Mouse (Mus musculus) telencephalon, adult 2 months (tissue): ENCODE results near the gene Slc25a22.

Experiments used
- DNase-seq: peaks from one replicate; pipeline ENCODE4 v3.0.0-alpha.2; 2011; ENCODE audit warnings: low read depth, low spot score

The Slc25a22 gene

DNA sequence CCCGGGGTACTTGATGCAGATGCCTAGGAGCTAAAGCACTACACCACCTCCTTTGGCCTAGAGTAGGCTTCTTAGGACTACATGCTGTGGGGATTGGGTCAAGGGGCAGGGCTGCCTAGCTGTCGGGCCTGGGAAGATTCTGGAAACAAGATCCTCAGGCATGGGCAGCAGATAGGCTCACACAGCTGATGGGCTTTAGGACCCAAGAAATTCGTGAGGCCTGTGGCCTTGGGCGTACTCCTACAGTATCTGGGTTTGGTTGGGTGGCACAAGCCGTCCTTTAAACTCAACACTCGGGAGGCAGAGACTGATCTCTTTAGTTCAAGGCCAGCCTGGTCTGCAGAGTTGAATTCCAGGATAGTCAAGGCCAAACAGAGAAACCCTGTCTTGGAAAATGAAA, 34.5 kb upstream of the Slc25a22 start:
- DNase-seq, result no peak

DNA sequence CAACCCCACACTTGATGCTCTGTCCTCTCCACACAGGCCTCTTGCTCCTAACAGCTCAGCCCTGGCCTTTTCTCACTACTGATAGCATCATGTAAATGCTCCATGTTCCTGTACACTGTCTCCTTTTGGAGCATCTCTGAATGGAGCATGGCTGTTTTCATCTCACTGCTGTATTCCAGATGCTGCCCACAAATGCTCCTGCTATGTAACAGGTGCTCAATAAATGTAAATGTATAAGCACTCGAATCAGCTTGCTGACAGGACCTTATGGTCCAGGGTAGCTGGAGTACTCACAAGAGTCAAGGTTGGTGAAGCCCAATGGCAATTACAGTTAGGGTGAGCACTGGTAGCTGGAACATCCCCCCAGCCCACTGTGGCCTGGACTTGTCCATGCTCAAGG, 33.5 kb upstream of the Slc25a22 start:
- DNase-seq, result no peak

DNA sequence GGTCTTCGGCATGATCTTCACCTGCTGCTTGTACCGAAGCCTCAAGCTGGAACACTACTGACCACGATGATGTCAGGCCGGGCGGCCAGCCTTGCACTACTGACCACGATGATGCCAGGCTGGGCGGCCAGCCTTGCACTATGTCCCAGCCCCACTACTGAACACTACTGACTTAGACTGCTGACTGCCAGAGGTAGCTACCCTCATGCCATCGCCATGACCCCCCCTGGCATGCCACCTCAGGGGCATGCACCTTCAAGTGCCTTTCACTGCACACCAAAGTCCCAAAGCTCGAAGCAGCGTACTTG, 32.9 kb upstream of the Slc25a22 start:
- DNase-seq, result no peak

DNA sequence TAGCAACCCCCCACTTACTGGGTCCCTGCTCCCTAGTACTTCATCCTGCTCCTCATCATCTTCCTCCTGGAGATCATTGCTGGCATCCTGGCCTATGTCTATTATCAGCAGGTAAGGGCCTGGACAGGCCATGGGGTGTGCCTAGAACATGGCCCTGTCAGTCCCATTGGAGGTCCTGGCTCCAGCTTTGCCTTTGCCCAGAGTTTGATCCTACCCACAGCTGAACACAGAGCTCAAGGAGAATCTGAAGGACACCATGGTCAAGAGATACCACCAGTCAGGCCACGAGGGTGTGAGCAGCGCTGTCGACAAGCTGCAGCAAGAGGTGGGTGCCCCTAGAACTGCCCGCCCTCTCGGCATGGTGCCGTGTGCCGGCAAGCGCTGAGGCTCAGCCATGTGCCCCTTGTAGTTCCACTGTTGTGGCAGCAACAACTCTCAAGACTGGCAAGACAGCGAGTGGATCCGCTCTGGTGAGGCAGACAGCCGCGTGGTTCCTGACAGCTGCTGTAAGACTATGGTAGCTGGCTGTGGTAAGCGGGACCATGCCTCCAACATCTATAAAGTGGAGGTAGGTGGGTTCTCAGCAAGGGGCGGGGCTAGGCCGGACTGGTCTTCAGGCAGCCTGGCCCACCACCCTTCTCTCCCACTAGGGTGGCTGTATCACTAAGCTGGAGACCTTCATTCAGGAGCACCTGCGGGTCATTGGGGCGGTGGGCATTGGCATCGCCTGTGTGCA, 32.4 kb upstream of the Slc25a22 start:
- no peak for DNase-seq

DNA sequence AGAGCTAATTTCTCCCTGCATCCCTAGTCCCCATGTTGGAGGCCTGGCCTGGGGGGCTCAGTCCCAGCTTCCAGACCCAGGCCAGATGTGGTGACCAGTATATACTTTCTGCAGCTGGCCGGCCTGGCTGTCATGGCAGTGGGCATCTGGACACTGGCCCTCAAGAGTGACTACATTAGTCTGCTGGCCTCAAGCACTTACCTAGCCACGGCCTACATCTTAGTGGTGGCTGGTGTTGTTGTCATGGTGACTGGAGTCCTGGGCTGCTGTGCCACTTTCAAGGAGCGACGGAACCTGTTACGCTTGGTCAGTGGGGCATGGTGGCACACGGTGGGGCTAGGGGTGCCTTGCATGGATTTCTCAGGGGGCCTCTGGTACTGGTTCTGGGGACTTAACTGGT, 31.7 kb upstream of the Slc25a22 start:
- DNase-seq, result no peak

DNA sequence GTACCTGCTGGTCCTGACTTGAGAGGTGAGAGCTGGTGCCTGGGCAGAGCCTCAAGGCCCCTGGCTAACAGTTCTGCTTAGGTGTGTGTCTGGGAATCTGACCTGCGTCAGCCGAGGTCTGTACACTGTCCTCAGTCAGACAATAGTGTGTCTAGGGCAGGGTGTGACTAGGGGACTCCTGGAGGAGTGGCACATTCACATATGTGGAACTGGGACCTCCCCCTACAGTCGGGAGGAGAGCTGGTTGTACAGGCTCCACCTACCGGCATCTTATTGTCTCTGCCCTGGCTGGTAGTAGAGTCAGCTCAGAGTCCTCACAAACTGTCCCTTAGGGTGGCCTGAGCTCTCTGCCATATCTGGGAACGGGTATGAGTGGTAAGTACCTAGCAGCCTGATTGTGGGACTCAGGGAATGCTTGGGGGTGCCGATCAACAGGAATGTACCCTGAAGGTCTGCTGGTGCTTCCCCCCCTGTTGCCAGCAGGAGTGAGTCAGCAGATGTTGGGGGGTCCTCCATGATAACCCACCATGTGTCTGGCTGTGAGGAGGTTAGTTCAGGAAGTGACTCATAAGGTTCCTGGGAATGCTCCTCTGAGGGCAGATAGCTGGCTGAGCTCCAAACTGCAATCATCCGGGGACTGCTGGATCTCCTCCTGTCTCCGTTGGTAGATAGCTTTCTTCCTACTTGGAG, 31.0 kb upstream of the Slc25a22 start:
- DNase-seq, result no peak

DNA sequence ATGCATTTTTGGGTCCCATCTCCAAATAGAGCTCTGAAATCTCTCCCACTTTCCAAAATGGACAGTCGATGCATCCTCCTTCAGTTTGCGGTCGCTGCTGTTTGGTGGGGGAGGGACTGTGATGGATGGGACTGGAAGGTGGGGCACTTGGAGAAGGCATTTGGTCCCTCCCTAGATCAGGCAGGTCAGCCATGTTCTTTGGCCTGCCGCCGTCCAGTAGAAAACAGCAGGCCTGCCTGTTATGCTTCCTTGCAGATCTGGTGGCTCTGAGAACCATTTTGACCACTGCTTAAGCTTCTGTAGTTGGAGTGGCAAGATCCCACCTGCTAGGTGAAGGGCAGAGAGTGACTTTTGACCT, 30.5 kb upstream of the Slc25a22 start:
- no peak for DNase-seq

DNA sequence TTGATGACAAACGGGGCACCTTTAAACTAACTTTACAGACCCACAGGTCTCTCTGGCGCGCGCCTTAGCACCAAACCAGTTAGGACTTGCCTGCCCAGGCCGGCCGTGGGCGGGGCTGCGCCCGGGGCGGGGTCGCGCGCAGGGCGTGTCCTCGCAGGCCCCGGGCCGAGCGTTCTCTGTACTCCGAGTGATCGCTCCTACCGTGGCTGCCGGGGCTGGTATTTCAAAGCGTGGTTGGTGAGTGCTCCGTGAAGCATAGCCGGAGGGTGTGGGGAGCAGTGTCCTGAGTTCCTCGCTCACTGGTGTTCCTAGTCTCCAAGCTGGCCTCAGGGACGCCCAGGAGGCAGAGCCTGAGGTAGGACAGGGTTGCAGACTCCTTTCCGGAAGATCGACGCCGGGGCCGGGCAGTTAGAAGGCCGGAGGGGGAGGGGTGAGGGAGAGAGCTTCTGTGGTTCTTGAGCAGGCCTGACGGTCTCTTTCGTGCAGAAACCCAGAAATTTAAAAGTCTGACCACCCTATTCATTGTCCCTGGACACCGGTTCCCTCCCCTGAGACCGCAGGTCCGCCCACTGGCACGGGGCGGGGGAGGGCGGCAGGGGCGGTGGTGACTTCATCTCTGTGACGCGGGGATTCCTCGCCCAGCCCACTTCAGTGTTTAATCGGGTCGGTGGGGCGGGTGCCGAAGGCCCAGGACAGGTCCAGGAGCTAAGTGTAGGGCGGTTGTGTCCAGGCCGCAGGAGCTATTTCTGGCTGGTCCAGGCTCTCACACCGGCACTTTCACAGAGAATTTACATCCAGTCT, 29.7 kb upstream of the Slc25a22 start, which contains the start of gene Cd151:
Cd151 (plus strand) TSS at position 163 of the 801 bp plus-strand sequence.
- DNase-seq, result no peak

DNA sequence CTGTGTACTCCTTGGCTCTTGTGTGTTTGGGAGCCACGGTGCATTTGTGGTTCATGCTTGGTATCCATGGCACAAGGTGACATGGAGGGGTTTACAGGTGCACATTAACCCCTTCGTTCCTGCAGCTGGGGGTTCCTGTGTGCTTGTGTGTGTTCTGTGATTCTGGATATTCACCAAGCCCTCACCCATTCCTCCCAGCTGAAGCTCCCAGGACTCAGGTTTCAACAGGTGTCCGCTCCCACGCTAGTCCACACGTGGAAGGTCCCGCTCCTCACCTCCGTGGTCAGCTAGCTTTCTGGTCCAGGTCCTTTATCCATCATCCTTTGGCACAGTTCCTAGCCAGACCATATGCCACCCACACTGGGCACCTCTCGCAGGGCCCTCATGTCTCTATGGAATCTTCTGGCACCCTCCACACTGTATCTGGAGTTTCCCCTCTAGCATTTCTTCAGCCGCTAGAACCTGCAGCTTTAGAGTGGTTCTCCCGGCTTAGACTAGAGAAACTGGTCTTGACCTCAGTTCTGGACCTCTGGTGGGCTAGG, 29.0 kb upstream of the Slc25a22 start:
- no peak for DNase-seq

DNA sequence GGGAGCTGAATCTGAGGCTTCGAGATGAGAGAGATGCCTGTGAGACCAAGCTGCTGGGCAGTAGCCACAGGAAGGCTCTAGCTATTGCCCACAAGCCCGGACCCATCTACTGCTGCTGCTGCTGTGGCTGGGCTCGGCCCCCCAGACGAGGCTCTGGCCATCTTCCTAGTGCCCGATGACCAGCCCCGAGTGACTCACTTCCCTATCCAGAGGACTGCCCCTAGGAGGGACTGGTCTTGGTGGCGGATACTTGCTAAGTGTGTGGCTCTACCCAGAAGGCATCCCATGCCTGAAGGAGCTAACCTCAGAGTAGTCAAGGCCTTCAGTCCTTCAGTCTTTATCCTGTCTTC, 28.3 kb upstream of the Slc25a22 start:
- DNase-seq, result no peak

DNA sequence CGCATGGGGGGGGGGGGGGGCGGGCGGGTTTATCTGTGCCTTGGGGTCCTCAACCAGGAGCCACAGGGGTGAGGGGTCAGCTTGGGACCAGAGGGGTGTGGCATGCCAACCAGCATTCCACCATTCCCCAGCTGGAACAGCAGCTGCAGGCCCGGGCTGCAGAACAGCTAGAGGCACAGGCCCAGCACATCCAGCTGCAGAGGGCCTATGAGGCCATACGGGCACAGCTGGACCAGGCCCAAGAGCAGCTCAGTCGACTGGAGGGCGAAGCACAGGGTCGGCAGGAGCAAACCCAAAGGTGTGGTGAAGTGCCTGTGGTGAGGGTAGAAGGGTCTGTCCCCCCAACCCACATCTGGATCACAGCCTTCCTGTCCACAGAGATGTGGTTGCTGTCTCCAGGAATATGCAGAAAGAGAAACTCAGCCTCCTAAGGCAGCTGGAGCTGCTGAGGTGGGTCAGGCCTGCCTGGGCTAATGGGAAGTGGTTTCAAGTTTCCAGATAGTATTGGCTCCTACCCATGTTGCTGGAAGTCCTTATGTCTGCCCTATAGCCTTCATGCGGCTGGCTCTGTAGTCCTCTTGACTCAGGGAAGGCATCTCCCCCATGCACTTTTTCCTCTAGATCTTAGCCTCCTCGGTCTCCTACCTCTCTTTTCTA, 27.8 kb upstream of the Slc25a22 start:
- no peak for DNase-seq

DNA sequence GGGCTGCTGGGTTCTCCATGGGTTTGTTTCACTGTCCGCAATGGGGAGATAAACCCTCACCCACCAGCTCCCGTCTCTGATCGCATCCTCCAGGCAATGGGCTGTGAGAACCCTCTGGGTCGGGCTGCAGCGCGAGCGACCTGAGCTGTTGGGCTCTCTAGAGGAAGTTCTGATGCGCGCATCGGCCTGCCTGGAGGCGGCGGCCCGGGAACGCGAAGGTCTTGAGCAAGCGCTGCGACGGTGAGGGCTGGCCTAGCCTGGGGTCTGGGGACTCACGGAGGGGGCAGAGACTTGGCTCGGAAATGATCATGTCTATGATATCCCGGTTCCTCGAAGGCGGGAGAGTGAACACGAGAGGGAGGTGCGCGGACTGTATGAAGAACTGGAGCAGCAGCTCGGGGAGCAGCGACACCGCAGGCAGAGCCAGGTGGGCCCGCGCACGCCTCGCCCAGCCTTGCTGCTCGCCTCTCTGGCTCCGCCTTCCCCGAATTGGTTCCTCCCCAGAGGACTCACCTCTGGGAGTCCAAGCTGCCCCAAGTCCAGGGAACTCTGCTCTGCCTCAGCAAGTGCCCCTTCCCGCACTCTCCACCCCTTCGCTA, 27.0 kb upstream of the Slc25a22 start:
- DNase-seq, result no peak

DNA sequence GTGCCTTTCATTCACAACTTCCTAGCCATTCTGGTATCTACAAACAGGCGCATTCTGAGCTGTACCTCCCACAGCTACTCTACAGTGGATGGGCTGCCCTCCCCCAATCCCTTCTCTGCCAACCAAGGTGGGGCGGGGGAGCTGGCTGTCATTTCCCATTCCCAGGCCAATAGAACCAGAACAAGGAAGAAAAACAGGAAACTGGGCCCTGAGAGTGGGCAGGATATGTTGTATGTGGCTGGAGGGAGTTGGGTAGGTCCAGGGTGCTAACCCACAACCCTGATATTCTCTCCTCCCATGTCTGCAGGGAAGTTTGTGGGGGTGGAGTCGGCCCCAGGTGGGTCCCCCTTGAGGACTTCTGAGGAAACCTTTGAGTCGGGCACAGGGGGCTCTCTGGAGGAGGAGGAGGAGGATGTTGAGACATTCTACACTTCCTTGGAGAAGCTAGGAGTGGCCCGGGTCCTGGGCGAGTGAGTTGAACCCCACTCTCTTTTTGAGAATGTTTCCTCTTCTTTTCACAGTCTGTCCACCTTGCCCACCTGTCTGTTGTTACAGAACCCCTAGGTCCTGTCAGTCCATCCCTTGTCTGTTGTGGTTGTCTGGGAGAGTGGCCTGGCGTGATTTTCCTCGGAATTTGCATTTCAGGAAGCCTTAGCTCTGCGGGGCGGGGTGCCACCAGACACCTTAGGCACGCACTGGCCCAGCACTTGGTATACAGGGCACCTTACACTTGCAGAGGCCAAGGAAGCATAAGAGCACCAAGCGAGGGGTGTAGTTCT, 26.3 kb upstream of the Slc25a22 start:
- no peak for DNase-seq

DNA sequence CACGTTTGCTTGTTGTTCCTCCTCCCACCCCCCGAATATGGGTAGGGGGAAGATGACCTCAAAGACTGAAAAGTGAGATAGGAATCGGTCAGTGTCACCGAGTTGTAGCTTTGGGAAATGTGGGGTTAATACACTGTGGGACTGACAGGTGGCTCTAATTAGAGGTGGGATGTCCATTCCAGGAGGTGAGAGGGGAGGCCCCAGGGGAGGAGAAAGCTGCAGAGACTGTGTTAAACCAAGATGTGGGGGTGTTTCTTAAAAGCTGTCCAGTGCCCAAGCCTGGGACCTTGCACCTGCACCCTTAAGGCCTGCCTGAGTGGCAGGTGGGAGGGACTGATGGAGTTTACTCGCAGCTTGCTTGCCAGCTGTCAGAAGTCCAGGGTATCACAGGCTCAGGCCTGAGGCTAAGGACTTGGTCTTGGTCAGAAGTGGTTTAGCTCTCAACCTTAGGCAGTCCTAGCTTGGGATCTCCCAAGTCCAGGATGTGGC, 24.7 kb upstream of the Slc25a22 start:
- DNase-seq, result no peak

DNA sequence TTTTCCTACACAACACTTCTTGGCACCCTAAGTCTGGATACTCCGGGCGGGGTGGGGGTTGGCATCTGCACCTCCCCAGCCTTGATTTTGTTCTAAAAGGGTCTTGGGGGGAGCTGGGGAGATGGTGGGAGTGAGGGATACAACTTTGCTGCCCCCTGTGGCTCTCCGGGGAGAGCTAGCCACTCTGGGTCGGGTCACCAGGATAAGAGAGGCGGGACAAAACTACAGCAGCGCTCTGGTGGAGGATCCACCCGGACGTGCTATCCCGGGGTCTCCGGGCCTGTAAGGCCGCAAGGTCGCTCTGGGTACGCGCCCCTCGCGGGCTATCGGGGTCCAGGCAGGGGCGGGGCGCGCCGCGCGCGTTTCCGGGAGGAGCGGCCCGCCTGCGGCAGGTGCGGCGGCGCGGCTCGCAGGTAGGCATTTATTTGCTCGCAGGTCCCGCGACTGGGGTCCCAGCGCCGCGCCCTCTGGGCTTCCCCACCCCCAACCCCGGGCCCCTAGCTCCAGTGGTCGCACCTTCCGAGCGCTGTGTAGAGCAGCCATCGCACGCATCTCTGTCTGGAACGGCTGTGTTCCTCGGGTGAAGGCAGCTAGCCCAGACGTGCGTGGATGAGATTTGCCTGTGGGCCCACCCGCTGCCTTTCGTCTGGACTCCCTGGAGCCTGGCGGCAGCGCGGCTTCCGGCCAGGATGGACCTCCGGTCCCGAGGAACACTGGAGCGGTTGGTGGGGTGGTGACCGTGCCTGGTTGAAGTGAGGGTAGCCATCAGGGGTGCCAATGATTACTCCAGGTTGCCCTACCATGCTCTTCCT, 24.0 kb upstream of the Slc25a22 start:
- no peak for DNase-seq

DNA sequence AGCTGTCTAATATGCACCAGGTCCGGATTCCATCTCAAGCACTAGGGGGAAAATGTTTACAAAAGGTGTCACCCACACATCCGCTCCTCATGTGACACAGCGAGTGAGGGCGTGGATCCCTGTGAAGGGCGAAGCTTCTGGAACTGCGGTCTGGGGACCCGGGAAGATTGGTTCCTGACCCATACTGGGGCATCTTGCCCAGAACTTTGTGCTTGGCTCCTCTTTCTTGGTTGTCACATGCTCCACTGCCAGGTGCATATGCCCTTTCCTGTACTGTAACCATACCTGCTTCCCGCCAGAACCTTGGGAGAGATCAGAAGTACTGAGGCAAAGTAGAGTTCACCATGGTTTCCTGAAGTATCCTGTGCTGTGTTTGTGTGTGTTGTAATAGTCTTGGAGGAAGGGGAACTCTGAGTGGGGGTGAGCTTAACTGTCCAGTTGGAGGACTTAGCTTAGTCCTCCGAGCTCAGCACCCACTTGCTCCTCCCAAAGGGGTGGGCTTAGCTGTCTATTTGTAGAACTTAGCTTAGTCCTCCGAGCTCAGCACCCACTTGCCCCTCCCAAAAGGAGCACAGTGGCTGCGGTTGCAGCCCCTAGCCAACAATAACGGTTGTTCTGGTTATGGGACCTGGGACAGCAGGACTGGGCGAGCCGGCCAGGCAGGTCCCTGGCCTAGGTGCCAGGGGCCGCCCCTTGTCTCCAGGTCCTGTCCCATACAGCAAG, 22.9 kb upstream of the Slc25a22 start, which contains the start of gene Cracr2b:
Cracr2b (plus strand) TSS at position 704 of the 723 bp plus-strand sequence.
- DNase-seq, result no peak

DNA sequence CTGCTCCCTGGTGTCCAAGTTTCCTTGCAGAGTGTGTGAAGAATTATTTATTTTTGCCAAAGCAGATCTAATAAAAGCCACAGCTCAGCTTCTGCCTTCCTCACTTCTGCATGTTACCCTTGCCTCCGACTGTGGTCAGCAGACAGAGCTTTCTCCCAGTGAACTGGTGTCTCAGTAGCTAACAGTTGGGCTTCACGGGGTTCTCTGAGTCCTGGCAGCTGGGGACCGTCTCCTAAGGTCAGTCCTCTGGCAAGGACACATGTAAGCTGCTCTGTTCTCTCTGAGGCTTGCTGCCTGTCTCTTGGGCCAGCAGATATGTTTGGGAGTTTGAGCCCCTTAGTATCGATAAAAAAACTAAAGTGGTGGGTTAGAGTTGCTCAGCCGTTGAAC, 22.3 kb upstream of the Slc25a22 start:
- no peak for DNase-seq

DNA sequence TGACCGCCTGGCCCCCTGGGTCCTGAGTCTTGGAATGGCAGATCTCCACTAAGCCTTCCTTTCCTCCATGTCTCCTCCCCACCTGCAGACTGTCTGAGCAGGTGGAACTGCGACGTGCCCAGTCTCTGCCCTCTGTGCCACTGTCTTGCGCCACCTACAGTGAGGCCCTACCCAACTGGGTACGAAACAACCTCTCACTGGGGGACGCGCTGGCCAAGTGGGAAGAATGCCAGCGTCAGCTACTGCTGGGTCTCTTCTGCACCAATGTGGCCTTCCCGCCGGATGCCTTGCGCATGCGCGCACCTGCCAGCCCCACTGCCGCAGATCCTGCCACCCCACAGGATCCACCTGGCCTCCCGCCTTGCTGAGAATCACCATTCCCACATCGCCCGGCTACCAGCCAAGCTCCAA, 21.6 kb upstream of the Slc25a22 start:
- DNase-seq, result no peak

DNA sequence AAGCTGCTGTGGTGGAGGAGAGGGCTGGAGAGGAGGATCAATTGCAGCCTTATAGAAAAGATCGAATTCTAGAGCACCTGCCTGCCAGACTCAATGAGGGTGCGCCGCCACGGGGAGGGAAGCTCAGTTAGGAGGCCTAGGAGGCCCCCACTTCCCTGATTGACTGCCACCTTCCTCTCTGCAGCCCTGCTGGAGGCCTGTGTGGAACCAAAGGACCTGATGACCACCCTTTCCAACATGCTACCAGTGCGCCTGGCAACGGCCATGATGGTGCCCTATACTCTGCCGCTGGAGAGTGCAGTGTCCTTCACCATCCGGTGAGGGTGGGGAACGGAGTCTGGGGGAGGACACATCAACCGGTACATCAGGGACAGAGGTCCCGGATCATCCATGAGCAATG, 21.0 kb upstream of the Slc25a22 start:
- DNase-seq, result no peak
